Mouse (Mus musculus) spleen, embryonic (tissue): Measurements from ENCODE around the gene Rps6kc1.
"Not testable (repeated sequence)": the region's sequence is repeated elsewhere in the genome, so short reads cannot be mapped to it uniquely, and the experiment has no call there.

Experiments
- CTCF ChIA-PET: fragments of 350-600 bp; sonication (Branson Sonifier 250); formaldehyde crosslinking; loops from one replicate; lab custom pipeline; 2022; lab: Charles Lee

Rps6kc1 gene

GRCm38 (mm10) chr1:190911415-190912123 lies at the start of gene Rps6kc1:
Rps6kc1 (minus strand) TSS chr1:190911770.
- CTCF ChIA-PET: no interaction called here

GRCm38 (mm10) chr1:190958821-190959220 lies 47.3 kb upstream of the Rps6kc1 start:
- CTCF ChIA-PET: no interaction called here

DNA sequence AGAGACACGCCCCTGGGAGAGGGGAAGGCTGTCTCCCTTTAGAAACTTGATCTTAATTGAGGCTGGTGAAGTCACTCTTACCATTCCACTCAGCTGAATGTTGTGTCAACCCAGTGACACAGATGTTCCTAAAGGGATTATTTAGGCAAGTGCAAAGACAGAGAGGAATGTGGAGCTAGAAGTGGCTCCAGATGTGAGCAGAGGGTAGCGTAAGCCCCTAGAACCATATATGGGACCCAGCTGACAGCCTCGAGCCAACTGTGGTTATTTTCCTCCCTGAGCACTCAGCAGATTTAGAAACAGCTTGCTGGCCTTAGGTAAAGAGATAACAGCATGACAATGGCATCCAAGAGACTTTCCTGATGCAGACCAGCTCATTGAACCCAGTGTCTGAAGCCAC lies 41.4 kb upstream of the Rps6kc1 start:
- CTCF ChIA-PET: no interaction called here

GRCm38 (mm10) chr1:190951014-190951413 lies 39.4 kb upstream of the Rps6kc1 start:
- CTCF ChIA-PET: no interaction called here

DNA sequence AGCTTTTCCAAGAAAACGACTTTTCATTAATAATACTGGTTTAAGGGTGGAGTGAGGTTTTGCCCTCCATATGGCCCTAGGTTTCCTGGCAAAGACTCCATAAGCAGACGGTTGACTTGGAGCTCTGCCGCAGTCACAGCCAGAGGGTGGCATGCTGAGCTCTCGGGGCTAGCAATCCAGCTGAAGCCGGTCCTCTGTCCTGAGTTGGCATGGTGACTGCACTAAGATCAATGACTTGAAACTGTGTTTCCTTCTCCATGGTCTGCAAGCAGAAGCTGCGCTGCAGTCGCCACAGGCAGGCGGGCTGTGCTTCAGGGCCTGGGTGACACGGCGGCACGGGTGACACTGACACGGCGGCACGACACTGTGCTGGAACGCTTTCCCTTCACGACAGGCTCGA lies 37.3 kb upstream of the Rps6kc1 start:
- CTCF ChIA-PET: no interaction called here

DNA sequence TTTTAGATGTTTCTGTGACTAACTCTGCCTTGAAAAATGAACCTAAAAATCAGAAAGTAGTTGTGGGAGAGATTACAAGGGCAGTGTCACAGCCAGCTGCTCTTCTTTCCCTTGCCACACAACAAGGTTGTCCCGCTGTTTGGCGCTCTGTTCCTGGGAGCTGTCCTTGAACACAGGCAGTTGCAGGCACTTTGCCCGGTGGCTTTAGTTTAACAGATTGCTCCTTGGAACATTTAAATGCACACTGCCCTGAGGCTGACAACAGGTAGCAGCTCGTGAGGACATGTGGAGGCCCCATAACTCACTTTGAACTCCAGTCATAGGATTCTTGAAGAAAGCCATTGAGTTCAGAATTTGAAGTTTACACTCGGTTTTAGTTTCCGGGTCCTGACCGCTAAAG lies 36.9 kb upstream of the Rps6kc1 start:
- CTCF ChIA-PET: no interaction called here

DNA sequence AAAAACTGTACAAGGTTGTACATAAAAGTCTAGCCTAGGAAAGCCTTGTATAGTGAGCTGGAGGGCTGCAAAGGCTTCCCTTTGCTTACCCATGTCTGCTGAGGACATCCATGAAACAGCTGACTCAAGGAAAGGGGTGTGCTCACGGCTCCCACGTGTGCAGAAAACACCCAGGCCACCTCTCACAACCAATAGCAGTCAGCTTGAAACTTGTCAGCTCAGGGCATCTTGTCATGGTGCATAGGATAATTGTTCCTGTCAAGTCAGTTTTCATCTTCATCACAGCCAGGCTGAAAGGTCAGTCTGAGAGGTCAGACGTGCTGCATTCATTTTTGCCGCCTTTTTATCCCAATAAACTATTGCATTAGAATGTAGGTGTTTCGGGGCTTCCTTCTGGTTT lies 36.4 kb upstream of the Rps6kc1 start:
- CTCF ChIA-PET: no interaction called here

GRCm38 (mm10) chr1:190944109-190944760 lies 32.7 kb upstream of the Rps6kc1 start:
- CTCF ChIA-PET: interaction anchor here (1.0 kb wide), 1 partner anchor 46 kb away, joined by 4 read pairs; no protein-coding TSS in a partner anchor

GRCm38 (mm10) chr1:190939803-190940202 lies 28.2 kb upstream of the Rps6kc1 start:
- CTCF ChIA-PET: no interaction called here

DNA sequence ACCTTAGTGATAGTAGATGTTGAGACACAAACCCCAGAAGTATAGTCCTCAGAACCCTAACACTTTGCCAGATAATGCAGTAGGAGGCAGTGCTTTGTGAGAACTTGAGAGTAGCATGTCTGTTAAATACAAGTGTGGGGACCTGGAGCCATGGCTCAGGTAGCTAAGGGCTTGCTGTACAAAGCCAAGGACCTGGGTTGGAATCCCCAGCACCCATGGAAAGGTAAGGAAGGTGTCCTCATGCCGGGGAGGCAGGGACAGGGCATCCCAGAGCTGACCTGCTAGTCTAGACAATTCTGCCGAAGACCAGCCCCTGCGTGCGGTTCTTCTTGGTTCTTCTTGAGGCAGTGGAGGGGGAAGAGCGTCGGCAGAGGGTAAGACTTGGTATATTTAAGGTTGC lies 18.6 kb upstream of the Rps6kc1 start:
- CTCF ChIA-PET: no interaction called here

- CTCF ChIA-PET: no interaction called here
Observed at GRCm38 (mm10) chr1:190929010-190929695, 17.6 kb upstream of the Rps6kc1 start.

DNA sequence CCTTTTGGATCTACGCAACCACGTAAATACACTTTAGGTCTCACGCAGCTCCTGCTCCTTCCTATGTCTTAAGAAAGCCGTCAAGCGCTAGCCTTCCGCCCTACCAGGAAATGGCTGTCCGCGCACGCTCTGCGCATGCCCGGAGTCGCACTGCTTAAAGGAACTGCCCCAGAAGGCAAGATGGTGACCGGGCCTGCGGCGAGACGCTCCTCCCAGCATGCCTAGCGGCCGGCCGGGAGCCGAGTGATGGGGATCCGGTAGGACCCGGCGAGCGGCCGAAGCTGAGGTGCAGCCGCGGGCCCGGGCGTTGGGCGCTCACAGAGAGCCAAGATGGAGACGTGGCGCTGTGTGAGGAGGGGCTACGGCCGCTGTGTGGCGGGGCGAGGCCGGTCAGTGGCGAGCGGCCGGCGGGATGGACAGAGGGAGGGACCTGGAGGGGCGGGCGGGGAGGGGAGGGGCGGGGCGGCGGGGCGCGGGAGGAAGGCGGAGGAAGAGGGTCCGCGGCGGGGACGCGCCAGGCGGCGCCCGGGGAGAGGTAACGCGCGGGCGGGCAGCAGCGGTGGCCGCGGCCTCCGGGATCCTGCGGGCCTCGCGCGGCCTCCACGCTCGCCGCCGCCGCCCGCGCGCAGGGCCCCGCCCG lies 16.9 kb upstream of the Rps6kc1 start:
- CTCF ChIA-PET: no interaction called here

DNA sequence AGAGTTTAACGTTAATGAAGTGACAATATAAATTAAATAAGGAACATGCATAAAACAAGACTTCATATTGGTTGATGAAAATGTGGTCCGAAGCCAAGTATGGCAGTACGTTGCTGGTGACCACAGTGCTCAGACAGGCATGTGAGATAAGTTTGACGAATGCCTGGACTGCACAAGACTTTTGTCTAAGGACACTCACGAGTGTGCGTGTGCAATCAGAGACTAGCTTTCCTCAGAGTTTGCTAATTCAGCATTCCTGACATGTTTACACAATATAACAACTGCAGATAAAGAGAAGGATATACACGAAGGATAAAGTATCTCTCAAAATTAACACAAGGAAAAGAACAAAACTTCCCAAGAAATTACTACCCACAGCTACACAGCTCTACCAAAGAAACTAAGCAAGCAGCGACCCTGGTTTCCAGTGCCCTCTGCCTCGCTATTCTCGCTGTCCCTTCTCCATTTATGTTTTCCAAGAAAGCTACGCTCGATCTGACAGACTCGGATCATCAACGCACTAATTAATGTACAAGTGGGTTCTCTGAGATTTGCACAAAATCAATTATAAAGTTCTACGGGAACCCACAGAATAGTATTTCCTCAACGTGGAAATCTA lies 16.3 kb upstream of the Rps6kc1 start:
- CTCF ChIA-PET: no interaction called here

DNA sequence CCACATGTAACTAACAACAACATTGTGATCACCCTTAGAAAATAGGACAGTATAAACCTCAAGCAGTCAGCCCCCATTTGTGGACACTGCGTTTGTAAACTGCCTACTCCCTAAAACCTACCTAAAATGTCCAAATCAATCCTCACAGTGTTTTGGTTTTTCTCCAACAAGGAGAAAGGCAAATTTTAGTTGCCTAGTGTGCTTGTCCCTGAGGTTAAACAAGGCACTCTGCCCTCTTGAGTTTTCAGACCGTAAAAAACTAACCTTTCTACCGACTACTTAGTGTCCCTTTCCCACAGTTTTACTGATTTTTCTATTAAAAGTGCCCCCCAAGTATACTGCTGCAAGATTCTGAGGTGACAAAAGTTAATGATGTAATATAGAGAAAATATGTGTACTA lies 15.7 kb upstream of the Rps6kc1 start:
- CTCF ChIA-PET: no interaction called here

DNA sequence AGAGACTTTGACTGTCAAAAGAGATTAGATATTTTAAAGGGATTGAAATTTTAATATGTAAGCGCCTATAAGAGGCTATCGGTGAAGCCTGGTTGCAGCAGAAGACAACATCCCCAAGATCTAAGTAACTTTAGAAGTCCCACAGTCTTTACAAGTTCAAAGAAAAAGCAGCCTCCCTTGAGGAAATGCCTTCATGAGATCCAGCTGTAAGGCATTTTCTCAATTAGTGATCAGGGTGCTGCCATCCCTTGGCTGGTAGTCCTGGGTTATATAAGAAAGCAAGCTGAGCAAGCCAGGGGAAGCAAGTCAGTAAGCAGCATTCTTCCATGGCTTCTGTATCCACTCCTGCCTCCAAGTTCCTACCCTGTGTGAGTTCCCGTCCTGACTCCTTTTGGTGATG lies 13.2 kb upstream of the Rps6kc1 start, which contains the start of gene Angel2:
Gene Angel2 (plus strand): TSS at position 301 of the 400 bp plus-strand sequence.
- CTCF ChIA-PET: not testable (repeated sequence)

DNA sequence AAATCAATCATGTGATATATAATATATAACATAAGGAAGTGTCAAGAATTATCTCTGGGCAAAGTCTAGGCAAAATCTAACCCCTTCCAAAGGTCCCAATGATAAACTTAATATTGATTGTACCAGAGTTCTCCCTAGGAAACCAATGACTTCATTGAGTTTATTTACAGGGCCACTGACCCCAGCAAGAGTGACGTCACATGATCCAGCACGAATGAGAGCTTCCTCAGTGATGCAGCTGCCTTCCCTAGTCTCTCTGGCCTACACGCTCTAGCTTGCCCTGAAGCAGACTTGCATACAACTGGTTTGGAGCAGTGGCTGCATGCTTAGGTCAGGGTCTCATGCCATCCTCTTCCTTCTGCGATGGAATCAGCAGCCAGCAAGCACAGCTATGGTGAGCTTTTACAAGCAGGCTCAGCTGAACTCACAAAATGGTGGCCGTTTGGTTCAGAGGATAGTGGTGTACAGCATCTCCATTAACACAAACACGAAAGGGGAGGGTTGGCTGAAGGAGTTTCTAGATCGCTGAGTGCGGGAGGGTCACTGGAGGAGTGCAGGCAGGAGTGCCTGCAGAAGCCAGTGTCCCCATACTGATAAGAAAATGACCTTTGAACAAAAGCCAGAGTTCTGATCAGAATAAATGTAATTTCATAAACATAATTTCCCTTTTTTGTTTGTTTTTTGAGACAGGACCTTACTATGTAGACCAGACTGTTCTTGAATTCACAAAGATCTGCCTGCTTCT lies 8.3 kb upstream of the Rps6kc1 start:
- CTCF ChIA-PET: no interaction called here

GRCm38 (mm10) chr1:190918938-190919337 lies 7.4 kb upstream of the Rps6kc1 start:
- CTCF ChIA-PET: no interaction called here

- CTCF ChIA-PET: no interaction called here
Observed at GRCm38 (mm10) chr1:190912623-190913022, 1.1 kb upstream of the Rps6kc1 start.

GRCm38 (mm10) chr1:190910836-190911235 lies 734 bp downstream of the Rps6kc1 start:
- CTCF ChIA-PET: no interaction called here

DNA sequence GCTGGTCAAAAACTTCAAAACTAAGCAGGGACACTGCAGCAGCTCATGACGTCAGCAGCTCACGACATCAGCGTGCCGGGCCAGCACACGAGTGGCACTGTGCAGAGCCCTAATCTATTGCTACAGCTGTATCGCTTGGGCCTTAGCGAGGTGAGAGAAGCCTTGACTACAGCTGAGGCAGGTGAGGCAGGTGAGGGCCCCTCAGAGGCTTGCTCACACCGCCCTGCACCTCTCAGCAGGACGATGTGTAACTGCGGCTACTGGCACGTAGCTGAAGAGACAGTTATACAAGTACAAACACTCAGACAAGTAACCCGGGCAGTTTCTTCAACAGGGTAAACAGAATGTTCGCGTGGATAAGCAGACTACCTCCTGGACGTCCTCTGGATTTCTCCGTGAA lies 6.9 kb downstream of the Rps6kc1 start:
- CTCF ChIA-PET: no interaction called here

DNA sequence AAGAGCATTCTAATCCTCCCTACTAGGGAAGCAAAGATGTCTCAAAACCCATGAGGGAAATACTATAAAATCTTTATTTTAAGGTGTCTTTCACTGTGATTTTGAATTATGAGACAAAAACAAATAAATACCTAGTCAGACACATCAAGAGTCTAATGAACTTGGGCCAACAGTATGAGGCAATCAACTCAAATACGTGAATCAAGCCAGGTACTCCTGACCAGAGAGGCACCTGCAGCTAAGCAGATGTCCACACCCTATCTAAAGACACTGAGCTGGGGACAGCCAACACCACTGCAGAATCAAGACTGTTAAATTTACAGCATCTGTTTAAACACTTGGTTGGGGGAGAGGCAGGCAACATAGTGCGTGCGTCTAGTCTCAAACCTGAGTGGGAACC lies 7.4 kb downstream of the Rps6kc1 start:
- CTCF ChIA-PET: no interaction called here
